In the genomic region with DNA sequence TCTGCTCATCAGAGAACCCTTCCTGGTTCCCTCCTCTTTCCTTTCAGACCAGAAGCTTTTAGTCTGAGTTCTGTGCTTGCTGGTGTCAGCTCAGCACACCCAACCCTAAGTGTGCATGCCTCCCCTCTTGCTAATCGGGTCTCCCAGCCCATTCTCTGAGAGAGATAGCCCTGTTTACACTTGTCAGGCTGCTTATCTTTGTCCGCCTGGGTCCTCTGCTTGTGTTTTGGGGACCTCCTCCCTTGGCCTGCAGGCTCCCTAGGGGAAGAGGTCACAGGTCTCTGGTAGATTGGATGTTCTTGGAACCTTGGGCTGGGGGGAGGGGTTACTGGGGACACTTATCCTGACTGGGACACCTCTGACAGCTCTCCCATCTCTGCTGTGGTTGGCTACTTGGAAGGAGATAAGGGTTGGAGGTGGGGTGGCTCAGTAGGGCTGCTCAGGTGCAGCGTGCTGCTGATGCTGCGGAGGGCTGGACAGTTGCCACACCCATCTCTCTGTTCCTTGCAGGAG, we compare ENCODE assay signal across 16 mouse cellular contexts. TPM values are rescaled to one million over a fixed set of nuclear protein-coding genes. Genes with fewer than 3 reads are reported as not detected.
DNase-seq lines count a peak whose midpoint lies in the region; ATAC-seq and TF ChIP-seq lines count a peak whose summit lies in the region.
"Had no signal": no experiment of that assay in that cellular context is flagged by ENCODE, and none has a peak within 500 bp of the region (broad histone marks: within the 10 kb centered on the region; RNA-seq: fewer than 3 reads in every experiment).

No protein-coding gene starts in this region.

- H3K4me2 ChIP-seq in heart, embryonic 12.5 days: peak overlapping the region; percentile 86
- H3K4me2 ChIP-seq: limb, embryonic 15.5 days; midbrain, embryonic 13.5 days had no signal

- peak; percentile 78 for ATAC-seq in heart, embryonic 12.5 days (ENCODE audit: insufficient number of reproducible peaks, low FRiP score)
- ATAC-seq in G1E (ENCODE audit: extremely low read depth, insufficient number of reproducible peaks, low FRiP score, poor library complexity, severe bottlenecking): peak; percentile 70
- ATAC-seq in erythroblast, adult 5-6 weeks (replicated peaks; ENCODE audit: low FRiP score, poor library complexity, severe bottlenecking): peak; percentile 65
- 0 out of 2 replicates have a peak, but pooled peaks have one; percentile 10 for ATAC-seq in megakaryocyte, adult 5-6 weeks (ENCODE audit: poor library complexity, severe bottlenecking)
- ATAC-seq in inflammation-experienced regulatory T-cells, adult 6 months: no peak
- ATAC-seq: midbrain, embryonic 13.5 days had no signal

- peaks cover 76% of the 10 kb centered on the region for H3K4me1 ChIP-seq in heart, embryonic 12.5 days (replicated peaks)
- H3K4me1 ChIP-seq in G1E (ENCODE audit: insufficient read depth, low read depth, low read length): peaks cover 100% of the 10 kb centered on the region

- H3K9me3 ChIP-seq in heart, embryonic 12.5 days (replicated peaks): no peaks in the 10 kb centered on the region
- H3K9me3 ChIP-seq in G1E (replicated peaks): no peaks in the 10 kb centered on the region
- H3K9me3 ChIP-seq: limb, embryonic 15.5 days; midbrain, embryonic 13.5 days had no signal

- intact Hi-C loops in heart, postnatal 36 days (cut with DNase I): no loop called here

- H3K4me3 ChIP-seq in heart, embryonic 12.5 days: peak overlapping the region; percentile 10; the same call in 1 of the 2 replicates
- peak overlapping the region; percentile 56; the same call in 1 of the 2 replicates for H3K4me3 ChIP-seq in G1E (ENCODE audit: low read depth, low read length)
- H3K4me3 ChIP-seq: limb, embryonic 15.5 days; midbrain, embryonic 13.5 days had no signal

- no peak for TF ChIP-seq CTCF in G1E (IDR thresholded peaks at IDR 0.05; ENCODE audit: low read depth, low read length)

- DNase-seq in heart, postnatal 36 days: no peak
- peak; percentile 84 for DNase-seq in G1E (ENCODE audit: low spot score)
- no peak for DNase-seq in kidney, adult 18-20 months
- DNase-seq in thymus, postnatal 10 days (ENCODE audit: low spot score in 2 of 2): no peak
- DNase-seq: adrenal gland, postnatal 36 days; cerebellum, postnatal 14 days; gastrocnemius, postnatal 10 days; right cerebral cortex, postnatal 25 days; thymus, postnatal 36 days had no signal

- H3K27ac ChIP-seq in heart, embryonic 12.5 days (ENCODE audit: poor library complexity, severe bottlenecking): peak overlapping the region; percentile 74
- H3K27ac ChIP-seq: midbrain, embryonic 13.5 days had no signal

- H3K36me3 ChIP-seq in heart, embryonic 12.5 days: peaks cover 79% of the 10 kb centered on the region
- H3K36me3 ChIP-seq in G1E (replicated peaks): peaks cover 65% of the 10 kb centered on the region

- 35% methylated on average over 4 of the region's 4 CpGs for WGBS in heart, embryonic 12.5 days

- H3K9ac ChIP-seq in heart, embryonic 12.5 days: peak overlapping the region; percentile 53
- H3K9ac ChIP-seq: limb, embryonic 15.5 days; midbrain, embryonic 13.5 days had no signal

- no peaks in the 10 kb centered on the region for H3K27me3 ChIP-seq in heart, embryonic 12.5 days (replicated peaks)
- peaks cover under 1% of the 10 kb centered on the region for H3K27me3 ChIP-seq in G1E (ENCODE audit: insufficient read depth, low read length)
- H3K27me3 ChIP-seq: limb, embryonic 15.5 days had no signal

RNA-seq across cellular contexts. Expression of gene Arhgap23, which starts 30.7 kb away (rescaled TPM):
- 12.4 and 12.5 TPM in 2 replicates for polyA plus RNA-seq in heart, embryonic 12.5 days (2016; fragmentation: Nextera tagmentation; extraction: Ambion mirVana)
- 10 to 100 TPM; 16.0 to 18.0 TPM for total RNA-seq in heart, postnatal 36 days (2021)
- total RNA-seq in G1E (2014; fragmentation: Nextera tagmentation) (8.5 and 17.9 TPM in 2 replicates), G1E (2017) (2.4 and 4.4 TPM in 2 replicates)
- 18.6 and 21.9 TPM in 2 replicates for polyA plus RNA-seq in G1E (2012)
- 21.3 and 21.9 TPM in 2 replicates for total RNA-seq in erythroblast, adult 5-6 weeks (2015; ENCODE audit: low replicate concordance)
- total RNA-seq in erythroblast, adult 5-6 weeks (2017; ENCODE audit: low replicate concordance): 25.6 and 30.2 TPM in 2 replicates
- 7.7 and 9.8 TPM in 2 replicates for total RNA-seq in megakaryocyte, adult 5-6 weeks (2015)
- total RNA-seq in megakaryocyte, adult 5-6 weeks (2017): 5.8 and 9.4 TPM in 2 replicates
- polyA plus RNA-seq in inflammation-experienced regulatory T-cells, adult 6 months (2017; shearing (Covaris generic)): not detected

RNA-seq across cellular contexts. Expression of gene 4933428G20Rik, which starts 54.1 kb away (rescaled TPM):
- 0.90 and 1.00 TPM in 2 replicates for polyA plus RNA-seq in heart, embryonic 12.5 days (2016; fragmentation: Nextera tagmentation; extraction: Ambion mirVana)
- not detected for total RNA-seq in heart, postnatal 36 days (2021)
- total RNA-seq in G1E (2014; fragmentation: Nextera tagmentation): not detected in 2 replicates
- total RNA-seq in G1E (2017): not detected in 2 replicates
- not detected in 2 replicates for polyA plus RNA-seq in G1E (2012)
- not detected in 2 replicates for total RNA-seq in erythroblast, adult 5-6 weeks (2015; ENCODE audit: low replicate concordance)
- not detected in 2 replicates for total RNA-seq in erythroblast, adult 5-6 weeks (2017; ENCODE audit: low replicate concordance)
- total RNA-seq in megakaryocyte, adult 5-6 weeks (2015): not detected in 2 replicates
- total RNA-seq in megakaryocyte, adult 5-6 weeks (2017): not detected in 2 replicates
- not detected for polyA plus RNA-seq in inflammation-experienced regulatory T-cells, adult 6 months (2017; shearing (Covaris generic))
- total RNA-seq: gastrocnemius, postnatal 10 days; layer of hippocampus, postnatal 14 days had no signal
